Mouse (Mus musculus) midbrain, postnatal 0 days (tissue): Measurements from ENCODE around the gene Spock1. TPM values are rescaled to one million over a fixed set of nuclear protein-coding genes. Genes with fewer than 3 reads are reported as not detected.

ENCODE experiments used
- ATAC-seq: fragments of 200-750 bp; cut with Nextera tagmentation; 2 replicates; pipeline ENCODE4 v1.8.0; 2017; ENCODE audit warnings: moderate number of reproducible peaks, mild to moderate bottlenecking, moderate TSS enrichment, moderate library complexity; ENCODE audit not compliant: low FRiP score
- DNase-seq: peaks from one replicate; pipeline ENCODE4 v3.0.0-alpha.2; 2015; ENCODE audit warnings: low spot score
- H3K27ac ChIP-seq: fragments of 300-500 bp; sonication (generic); 2 replicates; pipeline ENCODE4 v1.5.1; 2014; ENCODE audit warnings: low read depth, mild to moderate bottlenecking, low read length, mixed read lengths
- H3K27me3 ChIP-seq: fragments of 300-500 bp; sonication (generic); 2 replicates; pipeline ENCODE4 v1.6.1; 2014; ENCODE audit warnings: low read length, control low read depth, mixed read lengths; ENCODE audit not compliant: insufficient read depth
- H3K36me3 ChIP-seq: fragments of 300-500 bp; sonication (generic); 2 replicates; pipeline ENCODE4 v1.6.1; 2014; ENCODE audit warnings: low read length, control low read depth, mixed read lengths; ENCODE audit not compliant: insufficient read depth
- H3K4me1 ChIP-seq: fragments of 300-500 bp; sonication (generic); 2 replicates; pipeline ENCODE4 v1.6.1; 2014; ENCODE audit warnings: mild to moderate bottlenecking, control low read depth, antibody characterized with exemption, low read length, mixed read lengths; ENCODE audit not compliant: insufficient read depth
- H3K4me2 ChIP-seq: fragments of 300-500 bp; sonication (generic); 2 replicates; pipeline ENCODE4 v1.6.1; 2014; ENCODE audit warnings: low read depth, mild to moderate bottlenecking, low read length, mixed read lengths; ENCODE audit not compliant: poor library complexity, severe bottlenecking
- H3K4me3 ChIP-seq: fragments of 300-500 bp; sonication (generic); 2 replicates; pipeline ENCODE4 v1.5.1; 2014; ENCODE audit warnings: low read depth, mild to moderate bottlenecking, low read length, moderate library complexity
- H3K9ac ChIP-seq: fragments of 300-500 bp; sonication (generic); replicated peaks from 2 replicates; pipeline ENCODE4 v1.6.1; 2014; ENCODE audit warnings: mild to moderate bottlenecking, low read length, moderate library complexity, mixed read lengths; ENCODE audit not compliant: poor library complexity, severe bottlenecking
- H3K9me3 ChIP-seq: fragments of 300-500 bp; sonication (generic); 2 replicates; pipeline ENCODE4 v1.6.1; 2016; ENCODE audit warnings: low read length, control low read depth
- CTCF ChIP-seq: IDR thresholded peaks from 2 replicates; pipeline ENCODE4 v1.5.1; 2016; ENCODE audit warnings: antibody characterized with exemption, mild to moderate bottlenecking
- WGBS: fragments of 180-500 bp; shearing (Covaris S2); extraction: QIAGEN DNeasy Blood & Tissue Kit; methylation state at CpG from one replicate; pipeline ENCODE4 v1.1.7; 2014; 5-methylcytosine and 5-hydroxymethylcytosine counted together
- polyA plus RNA-seq: library from polyadenylated mRNA; unstranded; fragments of >200 nt; fragmentation: Nextera tagmentation; extraction: Ambion mirVana; gene quantifications from 2 replicates; pipeline ENCODE4 v1.2.1, GENCODE M21; 2015
- total RNA-seq: library from RNA; depleted of rRNA; stranded (reverse); fragments of >200 nt; gene quantifications from 2 replicates; pipeline ENCODE4 v1.2.3, GENCODE M21; 2014

Spock1 gene
- total and polyA plus RNA-seq, 2 experiments from 2014 or later, result 91.5 to 94.8 TPM

DNA sequence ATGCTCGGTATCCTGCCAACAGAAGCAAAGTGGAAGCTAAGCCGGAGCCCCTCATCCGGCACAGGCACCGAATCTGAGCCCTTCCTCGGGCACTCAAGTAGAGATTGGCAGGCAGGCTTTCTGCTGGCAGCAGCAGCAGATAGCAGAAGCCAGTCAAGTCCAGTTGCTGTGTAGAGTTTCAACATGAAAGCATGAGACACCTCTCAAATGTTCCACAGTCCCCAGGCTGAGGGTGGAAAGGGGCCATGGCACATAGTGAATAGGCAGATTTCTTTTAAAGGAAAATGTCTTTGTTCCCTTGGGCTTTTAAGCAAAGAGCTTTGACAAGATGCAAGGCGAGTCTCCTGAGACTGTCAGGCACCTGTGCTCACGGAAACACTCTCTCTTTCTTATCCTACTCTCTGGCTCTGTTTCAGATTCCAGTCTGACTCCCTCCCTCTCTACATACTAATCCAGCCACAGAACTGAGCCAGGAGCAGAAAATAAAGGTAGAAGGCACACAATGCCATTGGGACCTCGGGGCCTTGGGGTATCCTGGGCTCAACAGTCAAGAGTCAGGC lies 371.1 kb downstream of the Spock1 start:
- H3K9me3 ChIP-seq, result no peaks in the 10 kb centered on the region
- DNase-seq (no peak), ATAC-seq (no peak)
- 52% methylated on average over 8 of the region's 8 CpGs for WGBS
- H3K4me3 ChIP-seq, result no peak overlapping the region
- H3K27me3 ChIP-seq, result no peaks in the 10 kb centered on the region
- H3K27ac ChIP-seq, result no peak overlapping the region
- H3K4me2 ChIP-seq, result no peak overlapping the region
- no peak overlapping the region for H3K9ac ChIP-seq
- TF ChIP-seq CTCF, result no peak
- no peaks in the 10 kb centered on the region; the same call in 1 of the 2 replicates for H3K4me1 ChIP-seq
- H3K36me3 ChIP-seq, result no peaks in the 10 kb centered on the region

DNA sequence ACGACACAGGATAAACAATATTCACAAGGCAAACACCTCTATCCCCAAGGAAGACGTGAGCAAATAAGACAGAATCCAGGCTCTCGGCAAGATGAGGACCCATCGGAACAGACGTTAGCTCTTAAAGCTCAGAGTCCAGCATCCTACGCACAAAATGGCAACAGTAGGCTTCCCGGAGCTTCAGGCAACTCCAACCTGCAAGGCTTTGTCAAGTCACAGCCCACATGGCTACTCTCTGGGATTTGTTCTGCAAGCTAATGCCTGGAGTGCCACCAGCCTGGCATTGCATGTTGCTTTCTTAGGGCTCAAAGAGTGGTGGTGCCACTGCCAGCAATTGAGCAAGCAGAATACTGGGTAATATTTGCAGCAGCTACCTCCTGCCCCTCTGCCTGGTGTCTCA lies 373.8 kb downstream of the Spock1 start:
- no peak for TF ChIP-seq CTCF
- H3K4me1 ChIP-seq, result no peaks in the 10 kb centered on the region; the same call in 1 of the 2 replicates
- no peaks in the 10 kb centered on the region for H3K36me3 ChIP-seq
- no peak for ATAC-seq
- no peak overlapping the region for H3K4me3 ChIP-seq
- no peak overlapping the region for H3K27ac ChIP-seq
- WGBS, result 76% methylated on average over 7 of the region's 7 CpGs
- no peak overlapping the region for H3K9ac ChIP-seq
- no peak overlapping the region for H3K4me2 ChIP-seq
- no peaks in the 10 kb centered on the region for H3K27me3 ChIP-seq
- no peaks in the 10 kb centered on the region for H3K9me3 ChIP-seq
- DNase-seq, result no peak

DNA sequence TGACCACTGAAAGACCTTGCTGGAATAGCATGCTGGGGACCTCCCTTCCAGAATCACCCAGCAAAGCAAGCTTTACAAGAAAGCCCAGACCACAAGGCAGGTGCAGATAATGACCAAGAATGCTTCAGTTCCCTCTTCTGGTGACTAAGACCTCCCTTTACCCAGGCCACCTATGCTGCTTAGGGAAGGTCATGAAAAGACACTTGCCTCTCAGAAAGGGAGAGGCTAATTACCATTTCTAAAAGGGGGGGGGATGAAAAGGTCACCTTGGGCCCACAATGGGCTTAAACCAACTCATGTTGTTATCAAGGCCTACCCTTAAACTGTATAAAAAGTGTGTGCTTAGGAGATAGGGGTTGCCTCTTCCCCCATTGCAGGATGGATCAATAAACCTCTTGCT lies 382.2 kb downstream of the Spock1 start:
- Histone ChIP-seq H3K27ac (no peak overlapping the region), H3K4me3 (no peak overlapping the region), H3K9me3 (no peaks in the 10 kb centered on the region), H3K9ac (no peak overlapping the region), H3K4me2 (no peak overlapping the region), H3K36me3 (no peaks in the 10 kb centered on the region), H3K27me3 (no peaks in the 10 kb centered on the region), H3K4me1 (no peaks in the 10 kb centered on the region)
- DNase-seq (no peak), ATAC-seq (no peak)
- no peak for TF ChIP-seq CTCF

GRCm38 (mm10) chr13:57524546-57524945 lies 383.6 kb downstream of the Spock1 start:
- WGBS, result 79% methylated on average over 3 of the region's 3 CpGs
- ATAC-seq, result no peak
- H3K36me3 ChIP-seq, result no peaks in the 10 kb centered on the region
- no peak overlapping the region for H3K4me3 ChIP-seq
- no peak overlapping the region for H3K4me2 ChIP-seq
- no peak for DNase-seq
- H3K27ac ChIP-seq, result no peak overlapping the region
- no peaks in the 10 kb centered on the region for H3K9me3 ChIP-seq
- H3K27me3 ChIP-seq, result no peaks in the 10 kb centered on the region
- no peaks in the 10 kb centered on the region for H3K4me1 ChIP-seq
- TF ChIP-seq CTCF, result no peak
- H3K9ac ChIP-seq, result no peak overlapping the region

GRCm38 (mm10) chr13:57523366-57523765 lies 384.8 kb downstream of the Spock1 start:
- ATAC-seq, result no peak
- no peaks in the 10 kb centered on the region for H3K9me3 ChIP-seq
- 86% methylated on average over 5 of the region's 5 CpGs for WGBS
- no peak overlapping the region for H3K4me2 ChIP-seq
- TF ChIP-seq CTCF, result no peak
- no peaks in the 10 kb centered on the region for H3K36me3 ChIP-seq
- no peaks in the 10 kb centered on the region for H3K27me3 ChIP-seq
- DNase-seq, result no peak
- H3K4me3 ChIP-seq, result no peak overlapping the region
- H3K4me1 ChIP-seq, result no peaks in the 10 kb centered on the region
- H3K9ac ChIP-seq, result no peak overlapping the region
- no peak overlapping the region for H3K27ac ChIP-seq

- DNase-seq (no peak), ATAC-seq (no peak)
- Histone ChIP-seq H3K4me3 (no peak overlapping the region), H3K27ac (no peak overlapping the region), H3K4me2 (no peak overlapping the region), H3K9me3 (no peaks in the 10 kb centered on the region), H3K36me3 (no peaks in the 10 kb centered on the region), H3K27me3 (no peaks in the 10 kb centered on the region), H3K9ac (no peak overlapping the region), H3K4me1 (no peaks in the 10 kb centered on the region)
- 84% methylated on average over 4 of the region's 4 CpGs for WGBS
- TF ChIP-seq CTCF, result no peak
Observed at GRCm38 (mm10) chr13:57522319-57522718, 385.8 kb downstream of the Spock1 start.
